Mouse (Mus musculus) liver, adult 10 weeks (tissue): ENCODE measurements around the gene Atox1. TPM values are rescaled to one million over a fixed set of nuclear protein-coding genes. Genes with fewer than 3 reads are reported as not detected.

ENCODE experiments used
- polyA plus RNA-seq: library from polyadenylated mRNA; stranded (reverse); fragments of 350-450 nt; fragmentation: Illumina TruSeq; extraction: RNeasy Lipid Tissue Mini Kit (QIAGEN cat#74804); gene quantifications from one replicate; pipeline ENCODE4 v1.2.3, GENCODE M21; 2014; ENCODE audit warnings: low read depth, low replicate concordance

The Atox1 gene
- polyA plus RNA-seq = 8.6 TPM

GRCm38 (mm10) chr11:55461019-55461645, at the start of gene Atox1:
Gene Atox1, minus strand, starts transcription at chr11:55461239.

GRCm38 (mm10) chr11:55469048-55469843, 8.2 kb upstream of the Atox1 start, which contains the start of gene G3bp1:
Gene G3bp1, plus strand, starts transcription at chr11:55469685.

DNA sequence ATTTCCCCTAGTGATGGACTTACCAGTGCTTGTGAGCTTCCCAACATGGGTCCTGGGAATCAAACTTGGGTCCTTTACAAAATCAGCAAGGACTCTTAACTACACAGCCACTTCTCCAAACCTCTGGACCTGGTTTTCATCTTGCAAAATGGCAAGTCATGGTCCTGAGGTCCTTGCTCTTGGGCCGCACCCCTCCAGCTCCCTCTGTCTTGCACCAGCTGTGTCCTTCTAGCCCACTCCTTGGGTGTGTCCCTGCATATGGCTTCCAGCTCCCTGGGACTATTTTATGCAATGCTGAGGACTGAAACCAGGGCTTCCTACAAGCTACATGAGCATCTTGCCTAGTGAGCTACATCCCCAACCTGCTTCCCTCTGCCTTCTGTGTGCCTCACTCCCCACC, 38.1 kb downstream of the Atox1 start, which contains the start of gene Sparc:
Sparc (minus strand) TSS at position 206 of the 400 bp plus-strand sequence.

Other genes with a start within 250 kb of the Atox1 start
- not detected for gene Fat2, start 124.7 kb downstream of the Atox1 start, polyA plus RNA-seq
- gene Sparc, start 38.1 kb downstream of the Atox1 start, polyA plus RNA-seq = 36.6 TPM
- 12.9 TPM for gene G3bp1, start 8.4 kb upstream of the Atox1 start, polyA plus RNA-seq
- gene Glra1, start 147.0 kb upstream of the Atox1 start, polyA plus RNA-seq = not detected